Mouse (Mus musculus) embryonic facial prominence, embryonic 15.5 days (tissue): ENCODE data around the gene Ano6. TPM values are rescaled to one million over a fixed set of nuclear protein-coding genes. Genes with fewer than 3 reads are reported as not detected.
"Not testable (repeated sequence)": the region's sequence is repeated elsewhere in the genome, so short reads cannot be mapped to it uniquely, and the experiment has no call there.

Experiments
- ATAC-seq: fragments of 200-750 bp; cut with Nextera tagmentation; 2 replicates; pipeline ENCODE4 v1.8.0; 2017; ENCODE audit warnings: low read depth, moderate TSS enrichment; ENCODE audit not compliant: insufficient number of reproducible peaks, low FRiP score, low TSS enrichment
- H3K27ac ChIP-seq: fragments of 300-500 bp; sonication (generic); replicated peaks from 2 replicates; pipeline ENCODE4 v1.5.1; 2015; ENCODE audit warnings: mild to moderate bottlenecking, inconsistent platforms
- H3K27me3 ChIP-seq: fragments of 300-500 bp; sonication (generic); 2 replicates; pipeline ENCODE4 v1.6.1; 2015; ENCODE audit warnings: inconsistent platforms
- H3K36me3 ChIP-seq: fragments of 300-500 bp; sonication (generic); 2 replicates; pipeline ENCODE4 v1.6.1; 2015; ENCODE audit warnings: mild to moderate bottlenecking, inconsistent platforms
- H3K4me1 ChIP-seq: fragments of 300-500 bp; sonication (generic); 2 replicates; pipeline ENCODE4 v1.6.1; 2015; ENCODE audit warnings: inconsistent platforms
- H3K4me2 ChIP-seq: fragments of 300-500 bp; sonication (generic); replicated peaks from 2 replicates; pipeline ENCODE4 v1.6.1; 2015; ENCODE audit warnings: mild to moderate bottlenecking, inconsistent platforms
- H3K4me3 ChIP-seq: fragments of 300-500 bp; sonication (generic); replicated peaks from 2 replicates; pipeline ENCODE4 v1.5.1; 2015; ENCODE audit warnings: mild to moderate bottlenecking, inconsistent platforms
- H3K9ac ChIP-seq: fragments of 300-500 bp; sonication (generic); 2 replicates; pipeline ENCODE4 v1.6.1; 2015; ENCODE audit warnings: inconsistent platforms
- H3K9me3 ChIP-seq: fragments of 300-500 bp; sonication (generic); replicated peaks from 2 replicates; pipeline ENCODE4 v1.6.1; 2016; ENCODE audit warnings: inconsistent platforms
- WGBS: fragments of 180-500 bp; shearing (Covaris S2); methylation state at CpG from one replicate; pipeline ENCODE4 v1.1.7; 2015; 5-methylcytosine and 5-hydroxymethylcytosine counted together
- polyA plus RNA-seq: library from polyadenylated mRNA; unstranded; fragments of >200 nt; fragmentation: Nextera tagmentation; extraction: Ambion mirVana; gene quantifications from 2 replicates; pipeline ENCODE4 v1.2.1, GENCODE M21; 2015

Gene Ano6
- polyA plus RNA-seq, 1 experiment from 2014 or later: 51.5 TPM

GRCm38 (mm10) chr15:95817501-95817900 is 26.9 kb downstream of the Ano6 start:
- Histone ChIP-seq H3K27me3 (no peaks in the 10 kb centered on the region), H3K36me3 (peaks cover under 1% of the 10 kb centered on the region; the same call in 1 of the 2 replicates), H3K27ac (no peak overlapping the region), H3K4me2 (no peak overlapping the region), H3K9ac (no peak overlapping the region), H3K4me1 (0 out of 2 replicates have a peak, but pooled peaks cover 6% of the 10 kb centered on the region), H3K4me3 (no peak overlapping the region), H3K9me3 (no peaks in the 10 kb centered on the region)
- no peak for ATAC-seq
- 87% methylated on average over 3 of the region's 3 CpGs for WGBS

DNA sequence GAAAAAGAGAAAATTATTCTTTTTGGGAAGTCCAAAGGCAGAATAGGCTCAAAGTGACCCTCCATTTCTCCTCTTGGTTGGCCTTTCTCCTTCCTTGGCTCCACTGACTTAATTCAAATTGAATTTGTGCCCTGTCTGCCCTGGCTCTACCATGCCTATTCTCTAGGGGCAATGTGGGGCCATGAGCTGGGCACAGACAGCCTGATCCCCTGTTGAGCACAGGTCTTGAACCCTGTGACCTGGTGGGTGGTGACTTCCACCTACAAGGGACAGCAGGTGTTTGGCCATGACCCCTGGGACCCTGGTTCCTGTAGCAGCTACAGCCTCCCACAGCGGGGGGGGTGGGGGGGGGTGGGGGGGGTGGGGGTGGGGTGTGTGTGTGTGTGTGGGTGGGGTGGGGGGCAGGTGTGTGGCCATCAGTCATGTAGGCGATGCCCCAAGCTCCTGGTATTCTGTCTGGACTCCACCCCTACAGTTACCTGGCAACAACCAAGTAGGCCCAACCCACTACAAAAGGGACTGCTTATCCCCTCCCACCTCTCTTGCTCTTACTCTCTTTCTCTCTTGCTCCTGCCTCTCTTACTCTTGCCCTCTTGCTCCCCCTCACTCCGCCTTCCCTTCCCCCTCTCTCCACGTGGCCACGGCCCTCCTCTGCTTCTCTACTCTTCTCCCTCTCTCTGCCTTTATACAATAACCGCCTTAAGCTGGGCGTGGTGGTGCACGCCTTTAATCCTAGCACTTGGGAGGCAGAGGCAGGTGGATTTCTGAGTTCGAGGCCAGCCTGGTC is 28.8 kb downstream of the Ano6 start:
- Histone ChIP-seq H3K9ac (no peak overlapping the region), H3K27me3 (no peaks in the 10 kb centered on the region), H3K4me3 (no peak overlapping the region), H3K4me2 (no peak overlapping the region), H3K9me3 (no peaks in the 10 kb centered on the region), H3K27ac (no peak overlapping the region), H3K36me3 (no peaks in the 10 kb centered on the region), H3K4me1 (peaks cover 10% of the 10 kb centered on the region)
- 84% methylated on average over 9 of the region's 9 CpGs for WGBS
- ATAC-seq: no peak

GRCm38 (mm10) chr15:95820142-95820541 is 29.5 kb downstream of the Ano6 start:
- no peaks in the 10 kb centered on the region for H3K27me3 ChIP-seq
- ATAC-seq: no peak
- no peak overlapping the region for H3K27ac ChIP-seq
- H3K36me3 ChIP-seq: no peaks in the 10 kb centered on the region
- H3K4me3 ChIP-seq: no peak overlapping the region
- peaks cover 10% of the 10 kb centered on the region for H3K4me1 ChIP-seq
- H3K9ac ChIP-seq: no peak overlapping the region
- 93% methylated on average over 12 of the region's 12 CpGs for WGBS
- H3K9me3 ChIP-seq: no peaks in the 10 kb centered on the region
- H3K4me2 ChIP-seq: no peak overlapping the region

DNA sequence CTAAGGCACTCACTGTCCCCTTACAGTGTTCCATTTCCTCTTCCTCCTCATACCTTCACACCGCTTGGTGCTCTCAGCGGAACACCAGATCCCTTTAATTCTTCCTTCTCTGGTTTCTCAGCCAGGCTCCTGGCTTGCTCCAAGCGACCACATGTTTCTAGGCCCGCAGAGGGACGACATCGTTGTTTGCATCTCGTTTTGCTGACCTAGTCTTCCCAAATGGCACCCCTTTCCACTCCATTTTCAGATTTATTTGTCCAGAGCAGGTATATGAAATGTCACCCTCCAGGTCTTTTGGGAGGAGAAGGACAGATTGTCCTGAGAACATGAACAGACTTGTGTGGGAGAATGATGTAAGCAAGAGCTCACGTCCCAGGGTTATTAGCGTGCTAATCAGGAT is 30.0 kb downstream of the Ano6 start:
- whole genome bisulfite sequencing: 71% methylated on average over 9 of the region's 9 CpGs
- Histone ChIP-seq H3K9ac (no peak overlapping the region), H3K27ac (no peak overlapping the region), H3K36me3 (no peaks in the 10 kb centered on the region), H3K4me3 (no peak overlapping the region), H3K27me3 (no peaks in the 10 kb centered on the region), H3K4me1 (peaks cover 11% of the 10 kb centered on the region), H3K9me3 (no peaks in the 10 kb centered on the region), H3K4me2 (no peak overlapping the region)
- no peak for ATAC-seq

DNA sequence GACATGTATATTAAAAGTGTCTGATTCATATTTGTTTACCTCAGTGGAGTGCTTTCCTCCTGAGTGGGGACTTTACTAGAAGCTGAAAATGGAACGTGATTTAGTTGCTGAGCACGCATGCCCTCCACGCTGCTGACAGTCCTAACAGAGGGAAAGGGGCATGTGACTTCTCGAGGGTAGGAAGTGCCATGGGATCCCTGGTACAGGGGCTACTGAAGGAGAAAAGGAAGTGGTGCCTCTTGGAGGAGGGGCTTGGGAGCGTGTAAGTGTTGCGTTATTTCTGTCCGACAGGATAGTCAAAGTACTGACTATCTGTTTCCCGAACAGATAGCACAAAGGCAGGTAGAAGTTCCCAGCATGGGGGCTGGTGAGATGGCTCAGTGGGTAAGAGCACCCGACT is 31.5 kb downstream of the Ano6 start:
- Histone ChIP-seq H3K4me3 (no peak overlapping the region), H3K4me2 (no peak overlapping the region), H3K4me1 (peaks cover 22% of the 10 kb centered on the region), H3K9me3 (no peaks in the 10 kb centered on the region), H3K36me3 (no peaks in the 10 kb centered on the region), H3K27ac (no peak overlapping the region), H3K9ac (no peak overlapping the region), H3K27me3 (no peaks in the 10 kb centered on the region)
- 82% methylated on average over 9 of the region's 9 CpGs for WGBS
- no peak for ATAC-seq

- H3K36me3 ChIP-seq: no peaks in the 10 kb centered on the region
- no peak for ATAC-seq
Observed at GRCm38 (mm10) chr15:95823383-95824306, 33.0 kb downstream of the Ano6 start.

GRCm38 (mm10) chr15:95826516-95826915 is 35.9 kb downstream of the Ano6 start:
- no peaks in the 10 kb centered on the region for H3K36me3 ChIP-seq
- no peaks in the 10 kb centered on the region for H3K27me3 ChIP-seq
- WGBS: 78% methylated on average over 13 of the region's 13 CpGs
- no peak overlapping the region for H3K4me2 ChIP-seq
- H3K27ac ChIP-seq: no peak overlapping the region
- no peak for ATAC-seq
- no peak overlapping the region for H3K4me3 ChIP-seq
- H3K4me1 ChIP-seq: peaks cover 52% of the 10 kb centered on the region
- no peaks in the 10 kb centered on the region for H3K9me3 ChIP-seq
- H3K9ac ChIP-seq: no peak overlapping the region

More at GRCm38 (mm10) chr15:95823383-95824306, 33.0 kb downstream of the Ano6 start:
- H3K4me3 ChIP-seq: no peak overlapping the region
- no peaks in the 10 kb centered on the region for H3K27me3 ChIP-seq
- peaks cover 36% of the 10 kb centered on the region for H3K4me1 ChIP-seq
- no peak overlapping the region for H3K4me2 ChIP-seq
- H3K9me3 ChIP-seq: no peaks in the 10 kb centered on the region
- H3K27ac ChIP-seq: 0 out of 2 replicates have a peak overlapping the region, but pooled peaks have one; percentile 39
- 70% methylated on average over 13 of the region's 13 CpGs for WGBS
- no peak overlapping the region for H3K9ac ChIP-seq

GRCm38 (mm10) chr15:95827465-95827971 is 36.9 kb downstream of the Ano6 start:
- H3K4me2 ChIP-seq: no peak overlapping the region
- H3K4me1 ChIP-seq: peaks cover 52% of the 10 kb centered on the region
- H3K9ac ChIP-seq: no peak overlapping the region
- no peaks in the 10 kb centered on the region for H3K9me3 ChIP-seq
- whole genome bisulfite sequencing: 37% methylated on average over 11 of the region's 11 CpGs
- H3K27me3 ChIP-seq: no peaks in the 10 kb centered on the region
- ATAC-seq: no peak
- no peak overlapping the region for H3K4me3 ChIP-seq
- H3K27ac ChIP-seq: peak overlapping the region; percentile 51; the same call in 1 of the 2 replicates
- H3K36me3 ChIP-seq: no peaks in the 10 kb centered on the region

GRCm38 (mm10) chr15:95828018-95828646 is 37.5 kb downstream of the Ano6 start:
- H3K27ac ChIP-seq: 0 out of 2 replicates have a peak overlapping the region, but pooled peaks have one; percentile 51

GRCm38 (mm10) chr15:95828647-95829254 is 38.1 kb downstream of the Ano6 start:
- WGBS: 33% methylated on average over 10 of the region's 10 CpGs
- Histone ChIP-seq H3K27ac (peak overlapping the region; percentile 84), H3K9me3 (no peaks in the 10 kb centered on the region), H3K4me3 (no peak overlapping the region), H3K9ac (no peak overlapping the region), H3K4me1 (peaks cover 48% of the 10 kb centered on the region), H3K27me3 (no peaks in the 10 kb centered on the region), H3K4me2 (peak overlapping the region; percentile 35), H3K36me3 (no peaks in the 10 kb centered on the region)
- ATAC-seq: no peak; the same call in 1 of the 2 replicates

More at GRCm38 (mm10) chr15:95828018-95828646, 37.5 kb downstream of the Ano6 start:
- not testable (repeated sequence) for H3K9ac ChIP-seq, H3K27me3 ChIP-seq, H3K36me3 ChIP-seq, H3K4me3 ChIP-seq, ATAC-seq, H3K4me2 ChIP-seq, H3K9me3 ChIP-seq
- peaks cover 51% of the 10 kb centered on the region for H3K4me1 ChIP-seq
- 67% methylated on average over 8 of the region's 8 CpGs for WGBS
